Mouse (Mus musculus): ENCODE data around the gene Tdrd1. TPM values are rescaled to one million over a fixed set of nuclear protein-coding genes. Genes with fewer than 3 reads are reported as not detected.
A peak's percentile ranks its signal among the peaks of the same experiment; 100 is the strongest.
"Not testable (repeated sequence)": the region's sequence is repeated elsewhere in the genome, so short reads cannot be mapped to it uniquely, and the experiment has no call there.

The Tdrd1 gene
- 0.69 and 1.7 TPM in 2 replicates for total RNA-seq (2014; rRNA removed)
- 0.50 and 0.77 TPM in 2 replicates for polyA plus RNA-seq (2015; fragmentation: Nextera tagmentation; extraction: Ambion mirVana)

DNA sequence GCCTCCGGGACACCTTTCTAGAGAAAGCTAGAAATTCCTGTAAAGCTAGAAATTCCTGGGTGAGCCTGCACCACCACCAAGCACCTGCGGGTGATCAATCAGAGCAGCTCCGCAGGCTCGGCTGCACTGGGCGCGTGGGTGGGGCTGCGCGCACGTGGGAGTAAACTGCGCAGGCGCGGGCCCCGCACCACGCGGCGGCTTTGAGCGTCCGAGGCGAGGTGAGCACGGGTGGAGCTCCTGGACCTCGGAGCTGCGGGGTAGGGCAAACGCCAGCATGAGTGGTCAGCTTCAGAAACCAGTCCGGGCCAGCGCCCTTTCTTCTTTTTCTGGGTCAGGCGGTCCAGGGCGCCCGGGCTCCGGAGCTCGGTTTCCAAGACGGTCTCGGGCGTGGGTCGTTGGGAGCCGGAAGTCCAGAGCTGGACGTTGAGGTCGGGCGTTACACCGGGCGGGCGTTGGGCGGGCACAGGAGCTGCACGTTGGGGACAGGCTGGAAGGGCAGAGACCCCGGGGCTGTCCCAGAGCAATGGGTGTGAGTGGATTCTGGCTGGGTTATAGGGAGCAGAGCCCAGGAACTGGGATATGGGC, at the start of gene Tdrd1:
Gene Tdrd1, plus strand, starts transcription at position 163 of the 585 bp plus-strand sequence.
- Histone ChIP-seq H3K9ac (no peak within 1 kb of the TSS), H3K27ac (ENCODE audit: low read depth, low read length) (no peak within 1 kb of the TSS), H3K4me2 (ENCODE audit: low read depth) (peak within 1 kb of the TSS; percentile 21; the same call in 1 of the 2 replicates), H3K4me1 (ENCODE audit: insufficient read depth) (peaks cover 7% of the 10 kb centered on the region), H3K36me3 (ENCODE audit: insufficient read depth) (no peaks in the 10 kb centered on the region), H3K27me3 (ENCODE audit: insufficient read depth, low read length) (no peaks in the 10 kb centered on the region), H3K9me3 (ENCODE audit: low read length) (no peaks in the 10 kb centered on the region), H3K4me3 (ENCODE audit: low read depth, low read length) (no peak within 1 kb of the TSS)
- WGBS = 70% methylated on average over 44 of the region's 44 CpGs
- DNase-seq (peak; percentile 16), ATAC-seq (no peak)
- no peak for TF ChIP-seq CTCF (IDR thresholded peaks at IDR 0.05; ENCODE audit: low read depth)

- Histone ChIP-seq H3K27ac (ENCODE audit: low read depth, low read length) (no peak overlapping the region), H3K36me3 (ENCODE audit: insufficient read depth) (no peaks in the 10 kb centered on the region), H3K9ac (no peak overlapping the region), H3K4me1 (ENCODE audit: insufficient read depth) (0 out of 2 replicates have a peak, but pooled peaks cover 11% of the 10 kb centered on the region), H3K27me3 (ENCODE audit: insufficient read depth, low read length) (peaks cover 7% of the 10 kb centered on the region; the same call in 1 of the 2 replicates), H3K9me3 (ENCODE audit: low read length) (no peaks in the 10 kb centered on the region), H3K4me2 (ENCODE audit: low read depth) (no peak overlapping the region), H3K4me3 (ENCODE audit: low read depth, low read length) (no peak overlapping the region)
- ATAC-seq = peak; percentile 83
- 44% methylated on average over 16 of the region's 16 CpGs for WGBS
- peak; percentile 87 for TF ChIP-seq CTCF (IDR thresholded peaks at IDR 0.05; ENCODE audit: low read depth)
- peak; percentile 78 for DNase-seq
Observed at GRCm38 (mm10) chr19:56776719-56777382, 49.2 kb upstream of the Tdrd1 start.

DNA sequence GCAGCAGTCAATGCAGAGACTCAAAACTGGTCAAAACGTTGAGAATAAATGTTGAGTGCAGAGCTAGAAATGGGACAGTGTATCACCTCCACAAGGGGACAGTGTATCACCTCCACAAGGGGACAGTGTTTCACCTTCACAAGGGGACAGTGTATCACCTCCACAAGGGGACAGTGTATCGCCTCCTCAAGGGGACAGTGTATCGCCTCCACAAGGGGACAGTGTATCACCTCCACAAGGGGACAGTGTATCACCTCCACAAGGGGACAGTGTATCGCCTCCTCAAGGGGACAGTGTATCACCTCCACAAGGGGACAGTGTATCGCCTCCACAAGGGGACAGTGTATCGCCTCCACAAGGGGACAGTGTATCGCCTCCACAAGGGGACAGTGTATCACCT, 47.5 kb upstream of the Tdrd1 start:
- peak; percentile 41 for TF ChIP-seq CTCF (IDR thresholded peaks at IDR 0.05; ENCODE audit: low read depth)
- not testable (repeated sequence) for ATAC-seq; H3K9ac ChIP-seq; DNase-seq; H3K27me3 ChIP-seq (ENCODE audit: insufficient read depth, low read length); H3K4me3 ChIP-seq (ENCODE audit: low read depth, low read length); H3K4me2 ChIP-seq (ENCODE audit: low read depth); H3K9me3 ChIP-seq (ENCODE audit: low read length); H3K27ac ChIP-seq (ENCODE audit: low read depth, low read length); H3K4me1 ChIP-seq (ENCODE audit: insufficient read depth); H3K36me3 ChIP-seq (ENCODE audit: insufficient read depth)
- WGBS = 96% methylated on average over 7 of the region's 7 CpGs

DNA sequence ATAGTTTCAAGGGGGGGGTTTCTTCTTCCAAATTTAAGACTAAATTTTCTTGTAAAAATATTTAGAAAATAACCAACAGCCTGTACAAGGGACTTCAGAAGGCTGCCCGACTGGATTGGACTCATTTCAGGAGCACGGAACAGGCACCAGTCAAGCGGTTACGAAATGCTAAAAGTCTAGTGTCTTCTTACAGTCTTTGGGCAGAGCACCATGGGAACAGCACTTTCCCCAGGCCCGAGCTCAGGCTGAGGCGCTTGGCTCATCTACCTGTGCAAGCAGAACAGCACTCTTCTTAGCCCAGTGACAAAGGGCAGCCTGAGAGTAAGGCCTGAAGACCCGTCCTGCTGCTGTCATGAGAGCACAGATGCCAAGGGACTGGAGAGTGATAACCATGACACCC, 38.1 kb upstream of the Tdrd1 start:
- Histone ChIP-seq H3K9ac (no peak overlapping the region), H3K27me3 (ENCODE audit: insufficient read depth, low read length) (no peaks in the 10 kb centered on the region), H3K4me3 (ENCODE audit: low read depth, low read length) (no peak overlapping the region), H3K4me1 (ENCODE audit: insufficient read depth) (no peaks in the 10 kb centered on the region), H3K9me3 (ENCODE audit: low read length) (no peaks in the 10 kb centered on the region), H3K4me2 (ENCODE audit: low read depth) (no peak overlapping the region), H3K36me3 (ENCODE audit: insufficient read depth) (peaks cover 28% of the 10 kb centered on the region), H3K27ac (ENCODE audit: low read depth, low read length) (no peak overlapping the region)
- 92% methylated on average over 7 of the region's 7 CpGs for WGBS
- TF ChIP-seq CTCF (IDR thresholded peaks at IDR 0.05; ENCODE audit: low read depth) = no peak
- ATAC-seq = no peak
- no peak for DNase-seq

- Histone ChIP-seq H3K4me2 (ENCODE audit: low read depth) (no peak overlapping the region), H3K9ac (no peak overlapping the region), H3K27ac (ENCODE audit: low read depth, low read length) (no peak overlapping the region), H3K36me3 (ENCODE audit: insufficient read depth) (peaks cover 35% of the 10 kb centered on the region), H3K4me1 (ENCODE audit: insufficient read depth) (no peaks in the 10 kb centered on the region), H3K9me3 (ENCODE audit: low read length) (no peaks in the 10 kb centered on the region), H3K27me3 (ENCODE audit: insufficient read depth, low read length) (no peaks in the 10 kb centered on the region), H3K4me3 (ENCODE audit: low read depth, low read length) (no peak overlapping the region)
- no peak for ATAC-seq
- no peak for DNase-seq
- no peak for TF ChIP-seq CTCF (IDR thresholded peaks at IDR 0.05; ENCODE audit: low read depth)
- 93% methylated on average over 5 of the region's 5 CpGs for WGBS
Observed at GRCm38 (mm10) chr19:56788952-56789351, 37.1 kb upstream of the Tdrd1 start.

DNA sequence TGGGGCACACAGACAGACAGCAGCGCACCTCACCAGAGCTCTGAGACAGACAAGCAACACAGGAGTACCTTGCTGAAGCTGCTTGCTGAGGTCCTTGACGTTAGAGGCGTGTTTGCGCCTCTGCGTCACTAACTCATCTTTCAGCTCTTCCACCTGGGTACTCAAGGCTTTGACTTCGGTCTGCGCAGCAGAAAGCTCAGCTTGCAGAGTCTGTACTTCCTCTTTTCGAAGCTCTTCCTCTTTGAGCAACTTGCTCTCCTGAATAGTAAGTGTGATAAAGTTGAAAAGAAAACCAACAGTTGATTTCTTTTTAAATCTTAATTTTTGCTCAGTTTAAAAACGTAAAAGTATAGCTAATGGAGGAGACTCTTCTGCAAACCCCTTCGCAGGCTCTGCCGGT, 28.6 kb upstream of the Tdrd1 start:
- Histone ChIP-seq H3K4me3 (ENCODE audit: low read depth, low read length) (no peak overlapping the region), H3K9ac (no peak overlapping the region), H3K27ac (ENCODE audit: low read depth, low read length) (no peak overlapping the region), H3K27me3 (ENCODE audit: insufficient read depth, low read length) (no peaks in the 10 kb centered on the region), H3K4me2 (ENCODE audit: low read depth) (no peak overlapping the region), H3K36me3 (ENCODE audit: insufficient read depth) (peaks cover 77% of the 10 kb centered on the region), H3K4me1 (ENCODE audit: insufficient read depth) (no peaks in the 10 kb centered on the region), H3K9me3 (ENCODE audit: low read length) (no peaks in the 10 kb centered on the region)
- no peak for TF ChIP-seq CTCF (IDR thresholded peaks at IDR 0.05; ENCODE audit: low read depth)
- no peak for ATAC-seq
- DNase-seq = no peak
- WGBS = 93% methylated on average over 11 of the region's 11 CpGs

GRCm38 (mm10) chr19:56800226-56800625, 25.8 kb upstream of the Tdrd1 start:
- no peak overlapping the region for H3K9ac ChIP-seq
- H3K4me2 ChIP-seq (ENCODE audit: low read depth) = no peak overlapping the region
- H3K4me3 ChIP-seq (ENCODE audit: low read depth, low read length) = no peak overlapping the region
- H3K9me3 ChIP-seq (ENCODE audit: low read length) = no peaks in the 10 kb centered on the region
- H3K4me1 ChIP-seq (ENCODE audit: insufficient read depth) = no peaks in the 10 kb centered on the region
- DNase-seq (no peak), ATAC-seq (no peak)
- H3K27ac ChIP-seq (ENCODE audit: low read depth, low read length) = no peak overlapping the region
- no peaks in the 10 kb centered on the region for H3K27me3 ChIP-seq (ENCODE audit: insufficient read depth, low read length)
- TF ChIP-seq CTCF (IDR thresholded peaks at IDR 0.05; ENCODE audit: low read depth) = no peak
- 94% methylated on average over 8 of the region's 8 CpGs for WGBS
- H3K36me3 ChIP-seq (ENCODE audit: insufficient read depth) = peaks cover 68% of the 10 kb centered on the region
